Mouse (Mus musculus): ENCODE data around the gene Scube1. TPM values are rescaled to one million over a fixed set of nuclear protein-coding genes. Genes with fewer than 3 reads are reported as not detected.
A peak's percentile ranks its signal among the peaks of the same experiment; 100 is the strongest.

The Scube1 gene
- polyA plus RNA-seq, 1 experiment: not detected

DNA sequence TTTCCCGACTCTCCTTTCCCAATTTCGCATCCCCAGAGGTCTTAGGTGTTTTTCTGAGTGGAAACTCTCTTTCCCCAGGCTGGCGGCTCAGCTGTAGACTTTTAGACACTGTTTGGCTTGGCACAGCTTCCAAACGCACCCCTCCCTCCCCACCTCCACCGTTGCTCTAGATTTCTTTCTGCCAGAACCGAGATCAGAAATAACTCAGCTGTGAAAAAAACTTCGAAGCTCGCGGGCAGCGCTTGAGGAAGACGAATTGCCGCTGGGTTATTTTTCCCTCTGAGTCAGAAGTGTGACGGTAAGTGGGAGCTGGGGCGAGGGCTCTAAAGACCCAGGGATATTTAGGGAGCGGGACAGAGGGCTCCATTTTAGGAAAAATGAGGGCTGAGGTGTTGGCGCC is 21.5 kb upstream of the Scube1 start:
- H3K27me3 ChIP-seq (ENCODE audit: control insufficient read depth, insufficient read depth, insufficient read length): peaks cover 35% of the 10 kb centered on the region
- H3K79me2 ChIP-seq (ENCODE audit: control insufficient read depth, insufficient read depth): no peaks in the 10 kb centered on the region
- H3ac ChIP-seq (ENCODE audit: control insufficient read depth, insufficient read length, low read depth): no peak overlapping the region
- H3K79me3 ChIP-seq (ENCODE audit: low read depth): no peaks in the 10 kb centered on the region
- H3K4me3 ChIP-seq (ENCODE audit: insufficient read depth, poor library complexity, severe bottlenecking): no peak overlapping the region
- TF ChIP-seq MAX (IDR thresholded peaks at IDR 0.05): no peak
- no peak for TF ChIP-seq CTCF (IDR thresholded peaks at IDR 0.05; ENCODE audit: control insufficient read depth, insufficient read depth, insufficient read length)
- no peak for TF ChIP-seq USF1 (IDR thresholded peaks at IDR 0.05; ENCODE audit: low read depth)
- TF ChIP-seq MYOG (IDR thresholded peaks at IDR 0.05; ENCODE audit: control insufficient read depth, extremely low read depth, insufficient read length): no peak
- TF ChIP-seq CEBPB (IDR thresholded peaks at IDR 0.05; ENCODE audit: low read depth): no peak
- no peak for TF ChIP-seq MYOD1 (IDR thresholded peaks at IDR 0.05; ENCODE audit: control insufficient read depth, insufficient read length, low read depth)
- no peak for TF ChIP-seq FOSL1 (IDR thresholded peaks at IDR 0.05; ENCODE audit: insufficient read depth, low read length, poor library complexity, severe bottlenecking)
- H3K36me3 ChIP-seq (ENCODE audit: control insufficient read depth, insufficient read depth): no peaks in the 10 kb centered on the region

DNA sequence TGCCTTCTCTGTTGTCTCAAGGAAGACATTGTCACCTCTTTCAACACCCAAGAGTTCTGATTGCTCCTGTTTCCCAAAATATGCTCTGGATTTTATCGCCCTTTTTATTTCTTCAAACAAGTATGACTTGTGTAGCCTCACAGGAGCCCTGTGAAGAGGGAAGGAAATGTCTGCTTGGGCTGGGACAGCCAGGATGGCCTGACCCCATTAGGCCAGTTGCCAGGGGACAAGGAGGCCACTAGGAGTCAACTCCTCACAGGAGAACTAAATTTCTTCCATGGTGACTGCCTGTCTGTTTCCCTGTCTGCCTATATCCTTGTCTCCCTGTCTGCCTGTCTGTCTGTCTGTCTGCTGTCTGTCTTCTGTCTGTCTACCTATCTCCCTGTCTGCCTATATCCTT is 17.2 kb upstream of the Scube1 start:
- no peak overlapping the region for H3K4me3 ChIP-seq (ENCODE audit: insufficient read depth, poor library complexity, severe bottlenecking)
- no peak for TF ChIP-seq CTCF (IDR thresholded peaks at IDR 0.05; ENCODE audit: control insufficient read depth, insufficient read depth, insufficient read length)
- no peak for TF ChIP-seq MAX (IDR thresholded peaks at IDR 0.05)
- TF ChIP-seq FOSL1 (IDR thresholded peaks at IDR 0.05; ENCODE audit: insufficient read depth, low read length, poor library complexity, severe bottlenecking): no peak
- no peak for TF ChIP-seq MYOD1 (IDR thresholded peaks at IDR 0.05; ENCODE audit: control insufficient read depth, insufficient read length, low read depth)
- TF ChIP-seq MYOG (IDR thresholded peaks at IDR 0.05; ENCODE audit: control insufficient read depth, extremely low read depth, insufficient read length): no peak
- no peak for TF ChIP-seq USF1 (IDR thresholded peaks at IDR 0.05; ENCODE audit: low read depth)
- TF ChIP-seq CEBPB (IDR thresholded peaks at IDR 0.05; ENCODE audit: low read depth): no peak
- H3K36me3 ChIP-seq (ENCODE audit: control insufficient read depth, insufficient read depth): no peaks in the 10 kb centered on the region
- H3K27me3 ChIP-seq (ENCODE audit: control insufficient read depth, insufficient read depth, insufficient read length): peaks cover 33% of the 10 kb centered on the region
- no peaks in the 10 kb centered on the region for H3K79me2 ChIP-seq (ENCODE audit: control insufficient read depth, insufficient read depth)
- no peaks in the 10 kb centered on the region for H3K79me3 ChIP-seq (ENCODE audit: low read depth)
- H3ac ChIP-seq (ENCODE audit: control insufficient read depth, insufficient read length, low read depth): no peak overlapping the region

DNA sequence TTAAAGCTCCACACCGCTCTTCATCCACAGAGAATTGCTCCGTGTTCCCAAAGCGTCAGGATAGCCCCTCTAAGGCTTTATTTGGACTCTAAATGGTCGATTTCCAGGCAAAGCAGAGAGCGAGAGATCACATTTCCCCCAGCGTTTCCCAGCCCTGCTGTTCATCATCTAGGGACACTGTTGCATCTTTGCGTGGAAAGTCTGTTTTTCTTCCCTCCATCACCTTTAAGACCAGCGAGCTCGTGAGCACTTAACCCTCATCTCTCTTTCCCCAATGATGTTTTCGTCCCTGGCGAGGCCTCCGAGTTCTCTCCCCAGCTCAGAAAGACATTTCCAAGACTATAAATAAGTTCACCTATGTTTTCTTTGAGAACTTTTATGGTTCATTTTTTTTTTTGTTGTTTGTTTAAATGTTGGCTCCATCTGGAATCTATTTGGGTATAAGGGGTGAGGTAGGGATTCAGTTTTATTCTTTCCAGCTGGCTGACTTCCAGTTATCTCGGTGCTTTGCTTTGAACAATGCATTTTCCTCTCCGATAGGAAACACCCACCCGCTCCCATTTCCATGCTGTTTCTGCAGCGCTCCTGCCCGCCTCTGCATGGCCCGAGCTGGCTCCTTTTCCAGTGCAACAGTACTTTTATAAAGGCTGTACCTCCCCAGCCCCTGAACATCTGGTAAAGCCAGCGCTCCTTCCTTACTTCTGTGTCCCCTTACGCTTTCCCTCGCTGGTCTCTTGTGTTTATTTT is 16.0 kb upstream of the Scube1 start:
- TF ChIP-seq FOSL1 (IDR thresholded peaks at IDR 0.05; ENCODE audit: insufficient read depth, low read length, poor library complexity, severe bottlenecking) (no peak), MAX (IDR thresholded peaks at IDR 0.05) (no peak), MYOG (IDR thresholded peaks at IDR 0.05; ENCODE audit: control insufficient read depth, extremely low read depth, insufficient read length) (no peak), CEBPB (IDR thresholded peaks at IDR 0.05; ENCODE audit: low read depth) (no peak), CTCF (IDR thresholded peaks at IDR 0.05; ENCODE audit: control insufficient read depth, insufficient read depth, insufficient read length) (no peak), MYOD1 (IDR thresholded peaks at IDR 0.05; ENCODE audit: control insufficient read depth, insufficient read length, low read depth) (no peak), USF1 (IDR thresholded peaks at IDR 0.05; ENCODE audit: low read depth) (no peak)
- H3ac ChIP-seq (ENCODE audit: control insufficient read depth, insufficient read length, low read depth): no peak overlapping the region
- H3K36me3 ChIP-seq (ENCODE audit: control insufficient read depth, insufficient read depth): no peaks in the 10 kb centered on the region
- H3K79me3 ChIP-seq (ENCODE audit: low read depth): no peaks in the 10 kb centered on the region
- H3K4me3 ChIP-seq (ENCODE audit: insufficient read depth, poor library complexity, severe bottlenecking): no peak overlapping the region
- no peaks in the 10 kb centered on the region for H3K79me2 ChIP-seq (ENCODE audit: control insufficient read depth, insufficient read depth)
- H3K27me3 ChIP-seq (ENCODE audit: control insufficient read depth, insufficient read depth, insufficient read length): peaks cover 26% of the 10 kb centered on the region

DNA sequence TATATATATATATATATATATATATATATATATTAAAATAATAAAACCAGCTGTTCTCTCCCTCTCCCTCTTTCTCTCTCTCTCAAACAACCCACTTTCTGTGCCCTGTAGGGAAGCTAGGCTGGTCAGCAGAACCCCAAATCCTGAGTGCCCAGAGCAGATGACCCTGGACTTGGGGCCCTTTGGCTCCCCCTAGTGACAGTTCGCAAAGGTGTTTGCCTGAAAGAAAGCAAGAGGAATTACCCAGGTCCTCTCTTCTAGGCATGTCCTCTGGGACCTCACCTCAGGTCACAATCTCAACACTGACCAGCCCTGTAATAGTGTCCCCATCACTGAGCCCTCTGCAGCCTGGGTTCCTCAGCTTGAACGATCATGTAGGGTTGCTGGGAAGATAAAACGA is 2.8 kb upstream of the Scube1 start:
- Histone ChIP-seq H3K79me3 (ENCODE audit: low read depth) (no peaks in the 10 kb centered on the region), H3K79me2 (ENCODE audit: control insufficient read depth, insufficient read depth) (no peaks in the 10 kb centered on the region), H3K4me3 (ENCODE audit: insufficient read depth, poor library complexity, severe bottlenecking) (no peak overlapping the region), H3K36me3 (ENCODE audit: control insufficient read depth, insufficient read depth) (no peaks in the 10 kb centered on the region), H3ac (ENCODE audit: control insufficient read depth, insufficient read length, low read depth) (no peak overlapping the region), H3K27me3 (ENCODE audit: control insufficient read depth, insufficient read depth, insufficient read length) (peaks cover 48% of the 10 kb centered on the region)
- TF ChIP-seq FOSL1 (IDR thresholded peaks at IDR 0.05; ENCODE audit: insufficient read depth, low read length, poor library complexity, severe bottlenecking): no peak
- peak; percentile 54 for TF ChIP-seq CTCF (IDR thresholded peaks at IDR 0.05; ENCODE audit: control insufficient read depth, insufficient read depth, insufficient read length)
- no peak for TF ChIP-seq CEBPB (IDR thresholded peaks at IDR 0.05; ENCODE audit: low read depth)
- TF ChIP-seq MYOD1 (IDR thresholded peaks at IDR 0.05; ENCODE audit: control insufficient read depth, insufficient read length, low read depth): no peak

DNA sequence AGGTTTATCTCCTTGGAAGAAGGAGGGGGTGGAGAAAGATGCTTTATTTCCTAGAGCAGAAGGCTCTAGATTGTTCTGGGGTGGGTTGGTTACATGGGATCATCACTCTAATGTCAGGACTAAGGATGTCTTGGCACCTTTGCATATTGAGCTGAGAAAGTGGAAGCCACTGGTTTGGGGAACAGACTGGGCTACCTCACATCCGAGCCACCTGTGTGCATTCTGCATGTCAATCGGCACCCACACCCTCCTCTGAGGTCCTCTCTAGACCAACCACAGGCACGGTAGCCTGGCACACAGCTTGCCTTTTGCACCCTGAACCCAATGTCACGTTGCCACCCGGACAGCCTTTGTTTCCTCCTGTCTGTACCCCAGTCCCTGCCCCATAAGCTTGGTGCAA is 1.9 kb upstream of the Scube1 start:
- Histone ChIP-seq H3K27me3 (ENCODE audit: control insufficient read depth, insufficient read depth, insufficient read length) (peaks cover 57% of the 10 kb centered on the region), H3K79me3 (ENCODE audit: low read depth) (no peaks in the 10 kb centered on the region), H3K36me3 (ENCODE audit: control insufficient read depth, insufficient read depth) (no peaks in the 10 kb centered on the region), H3ac (ENCODE audit: control insufficient read depth, insufficient read length, low read depth) (no peak overlapping the region), H3K4me3 (ENCODE audit: insufficient read depth, poor library complexity, severe bottlenecking) (no peak overlapping the region), H3K79me2 (ENCODE audit: control insufficient read depth, insufficient read depth) (no peaks in the 10 kb centered on the region)
- TF ChIP-seq CTCF (IDR thresholded peaks at IDR 0.05; ENCODE audit: control insufficient read depth, insufficient read depth, insufficient read length) (no peak), FOSL1 (IDR thresholded peaks at IDR 0.05; ENCODE audit: insufficient read depth, low read length, poor library complexity, severe bottlenecking) (no peak), MAX (IDR thresholded peaks at IDR 0.05) (no peak), MYOD1 (IDR thresholded peaks at IDR 0.05; ENCODE audit: control insufficient read depth, insufficient read length, low read depth) (no peak), USF1 (IDR thresholded peaks at IDR 0.05; ENCODE audit: low read depth) (no peak), CEBPB (IDR thresholded peaks at IDR 0.05; ENCODE audit: low read depth) (no peak), MYOG (IDR thresholded peaks at IDR 0.05; ENCODE audit: control insufficient read depth, extremely low read depth, insufficient read length) (no peak)
